Mouse (Mus musculus) neural tube, embryonic 11.5 days (tissue): Measurements from ENCODE around the gene Gm49340. TPM values are rescaled to one million over a fixed set of nuclear protein-coding genes. Genes with fewer than 3 reads are reported as not detected.

Experiments used
- ATAC-seq: fragments of 200-750 bp; cut with Nextera tagmentation; 2 replicates; pipeline ENCODE4 v1.8.0; 2017; ENCODE audit warnings: moderate number of reproducible peaks, mild to moderate bottlenecking, moderate TSS enrichment, moderate library complexity; ENCODE audit not compliant: insufficient read depth, low FRiP score, low TSS enrichment
- DNase-seq: peaks from one replicate; pipeline ENCODE4 v3.0.0-alpha.2; 2015; ENCODE audit warnings: low spot score
- H3K27ac ChIP-seq: fragments of 300-500 bp; sonication (generic); 2 replicates; pipeline ENCODE4 v1.5.1; 2014; ENCODE audit warnings: low read depth, mild to moderate bottlenecking, low read length
- H3K27me3 ChIP-seq: fragments of 300-500 bp; sonication (generic); 2 replicates; pipeline ENCODE4 v1.6.1; 2014; ENCODE audit warnings: mild to moderate bottlenecking, low read length, mixed read lengths; ENCODE audit not compliant: control insufficient read depth, insufficient read depth
- H3K36me3 ChIP-seq: fragments of 300-500 bp; sonication (generic); 2 replicates; pipeline ENCODE4 v1.6.1; 2014; ENCODE audit warnings: mild to moderate bottlenecking, low read length, moderate library complexity, mixed read lengths; ENCODE audit not compliant: control insufficient read depth, insufficient read depth
- H3K4me1 ChIP-seq: fragments of 300-500 bp; sonication (generic); 2 replicates; pipeline ENCODE4 v1.6.1; 2014; ENCODE audit warnings: low read length, mixed read lengths; ENCODE audit not compliant: control insufficient read depth, insufficient read depth
- H3K4me2 ChIP-seq: fragments of 300-500 bp; sonication (generic); 2 replicates; pipeline ENCODE4 v1.6.1; 2014; ENCODE audit warnings: low read depth, mild to moderate bottlenecking, moderate library complexity
- H3K4me3 ChIP-seq: fragments of 300-500 bp; sonication (generic); 2 replicates; pipeline ENCODE4 v1.5.1; 2014; ENCODE audit warnings: low read depth, low read length
- H3K9ac ChIP-seq: fragments of 300-500 bp; sonication (generic); 2 replicates; pipeline ENCODE4 v1.6.1; 2014; ENCODE audit warnings: mild to moderate bottlenecking, low read length
- H3K9me3 ChIP-seq: fragments of 300-500 bp; sonication (generic); 2 replicates; pipeline ENCODE4 v1.6.1; 2016; ENCODE audit warnings: low read length; ENCODE audit not compliant: control insufficient read depth
- WGBS: fragments of 180-500 bp; shearing (Covaris S2); extraction: QIAGEN DNeasy Blood & Tissue Kit; methylation state at CpG from one replicate; pipeline ENCODE4 v1.1.7; 2014; 5-methylcytosine and 5-hydroxymethylcytosine counted together
- polyA plus RNA-seq: library from polyadenylated mRNA; unstranded; fragments of >200 nt; fragmentation: Nextera tagmentation; extraction: Ambion mirVana; gene quantifications from 2 replicates; pipeline ENCODE4 v1.2.1, GENCODE M21; 2014

Gm49340 gene
- polyA plus RNA-seq, 1 experiment from 2014 or later = not detected

GRCm38 (mm10) chr11:73395374-73395773 is 65.8 kb downstream of the Gm49340 start:
- DNase-seq (no peak), ATAC-seq (no peak)
- Histone ChIP-seq H3K4me2 (no peak overlapping the region), H3K4me1 (no peaks in the 10 kb centered on the region), H3K36me3 (no peaks in the 10 kb centered on the region), H3K4me3 (no peak overlapping the region), H3K27me3 (no peaks in the 10 kb centered on the region), H3K27ac (no peak overlapping the region), H3K9ac (no peak overlapping the region), H3K9me3 (no peaks in the 10 kb centered on the region)
- 73% methylated on average over 4 of the region's 4 CpGs for WGBS

- no peak for DNase-seq
- Histone ChIP-seq H3K9me3 (no peaks in the 10 kb centered on the region), H3K9ac (no peak within 1 kb of the TSS), H3K27me3 (no peaks in the 10 kb centered on the region), H3K4me3 (no peak within 1 kb of the TSS), H3K4me1 (no peaks in the 10 kb centered on the region), H3K4me2 (no peak within 1 kb of the TSS), H3K27ac (no peak within 1 kb of the TSS), H3K36me3 (no peaks in the 10 kb centered on the region)
- ATAC-seq = no peak
Observed at GRCm38 (mm10) chr11:73399514-73399913, 70.0 kb downstream of the Gm49340 start, which contains the start of gene Olfr1. Olfr1 (minus strand) TSS chr11:73399614.

Other genes starting within 250 kb of the Gm49340 start
- gene Itgae, start 239.2 kb upstream of the Gm49340 start, polyA plus RNA-seq = 0.34 and 0.42 TPM in 2 replicates
- gene Haspin, start 191.4 kb upstream of the Gm49340 start, polyA plus RNA-seq = 16.0 and 17.6 TPM in 2 replicates
- gene P2rx5, start 169.3 kb upstream of the Gm49340 start, polyA plus RNA-seq = 0.31 and 0.51 TPM in 2 replicates
- 119 and 131 TPM in 2 replicates for gene Emc6, start 152.7 kb upstream of the Gm49340 start, polyA plus RNA-seq
- 225 and 227 TPM in 2 replicates for gene Tax1bp3, start 152.7 kb upstream of the Gm49340 start, polyA plus RNA-seq
- gene Ctns, start 130.7 kb upstream of the Gm49340 start, polyA plus RNA-seq = 21.3 TPM in 2 replicates
- gene Shpk, start 130.3 kb upstream of the Gm49340 start, polyA plus RNA-seq = 0.73 and 1.6 TPM in 2 replicates
- 0.18 TPM in 1 of 2 replicates, not detected in the other for gene Trpv1, start 95.4 kb upstream of the Gm49340 start, polyA plus RNA-seq
- gene Trpv3, start 62.4 kb upstream of the Gm49340 start, polyA plus RNA-seq = 0.04 TPM in 2 replicates
- gene Aspa, start 145 bp upstream of the Gm49340 start, polyA plus RNA-seq = 0.15 TPM in 1 of 2 replicates, not detected in the other
- gene Spata22, start within 50 bp of the Gm49340 start, polyA plus RNA-seq = not detected in 2 replicates
- not detected in 2 replicates for gene Olfr20, start 21.0 kb downstream of the Gm49340 start, polyA plus RNA-seq
- gene Olfr376, start 41.5 kb downstream of the Gm49340 start, polyA plus RNA-seq = not detected in 2 replicates
- gene Olfr1, start 69.9 kb downstream of the Gm49340 start, polyA plus RNA-seq = not detected in 2 replicates
- gene Olfr378, start 98.7 kb downstream of the Gm49340 start, polyA plus RNA-seq = not detected in 2 replicates
- not detected in 2 replicates for gene Olfr380, start 127.8 kb downstream of the Gm49340 start, polyA plus RNA-seq
- not detected in 2 replicates for gene Olfr381, start 161.9 kb downstream of the Gm49340 start, polyA plus RNA-seq
- gene Olfr382, start 187.5 kb downstream of the Gm49340 start, polyA plus RNA-seq = not detected in 2 replicates